ENCODE assay signal across 8 mouse cellular contexts in genomic region chr4:131875242-131875641, GRCm38 (mm10). TPM values are rescaled to one million over a fixed set of nuclear protein-coding genes. Genes with fewer than 3 reads are reported as not detected.
A peak's percentile ranks its signal among the peaks of the same experiment; 100 is the strongest.
DNase-seq lines count a peak whose midpoint lies in the region; ATAC-seq and TF ChIP-seq lines count a peak whose summit lies in the region.

No protein-coding gene starts in this region.

- TF ChIP-seq CTCF in heart, postnatal 0 days (IDR thresholded peaks at IDR 0.05; ENCODE audit: low read depth), result no peak
- no peak for TF ChIP-seq CTCF in bone marrow macrophage, adult 2 months (IDR thresholded peaks at IDR 0.05; ENCODE audit: low read depth, low read length)

- no peak for TF ChIP-seq EP300 in heart, postnatal 0 days (IDR thresholded peaks at IDR 0.05; ENCODE audit: low read depth)

- peak overlapping the region; percentile 100 for H3K9ac ChIP-seq in heart, postnatal 0 days (replicated peaks; ENCODE audit: low read depth, low read length)
- peak overlapping the region; percentile 100 for H3K9ac ChIP-seq in hindbrain, embryonic 16.5 days (ENCODE audit: low read depth, low read length)
- peak overlapping the region; percentile 100; the same call in 1 of the 2 replicates for H3K9ac ChIP-seq in midbrain, embryonic 15.5 days

- intact Hi-C loops in heart, postnatal 36 days (cut with DNase I), result no loop called here

- peaks cover 48% of the 10 kb centered on the region for H3K4me1 ChIP-seq in heart, postnatal 0 days (ENCODE audit: control insufficient read depth, insufficient read depth)
- peaks cover 19% of the 10 kb centered on the region for H3K4me1 ChIP-seq in bone marrow macrophage, adult 2 months (ENCODE audit: control insufficient read depth, insufficient read depth, low read length)
- peaks cover 29% of the 10 kb centered on the region for H3K4me1 ChIP-seq in hindbrain, embryonic 16.5 days (ENCODE audit: control insufficient read depth, insufficient read depth, low read depth, low read length)
- peaks cover 50% of the 10 kb centered on the region for H3K4me1 ChIP-seq in midbrain, embryonic 15.5 days

- no peaks in the 10 kb centered on the region for H3K27me3 ChIP-seq in heart, postnatal 0 days (ENCODE audit: control insufficient read depth, insufficient read depth, low read length)
- no peaks in the 10 kb centered on the region for H3K27me3 ChIP-seq in hindbrain, embryonic 16.5 days (replicated peaks; ENCODE audit: control insufficient read depth, insufficient read depth, low read length)
- H3K27me3 ChIP-seq in midbrain, embryonic 15.5 days (replicated peaks), result no peaks in the 10 kb centered on the region

- peak overlapping the region; percentile 82 for H3K4me2 ChIP-seq in heart, postnatal 0 days (ENCODE audit: low read depth, low read length)
- H3K4me2 ChIP-seq in hindbrain, embryonic 16.5 days (ENCODE audit: low read length), result peak overlapping the region; percentile 93
- peak overlapping the region; percentile 96 for H3K4me2 ChIP-seq in midbrain, embryonic 15.5 days

- no peak overlapping the region for H3K27ac ChIP-seq in heart, postnatal 0 days (ENCODE audit: low read depth)
- no peak overlapping the region for H3K27ac ChIP-seq in bone marrow macrophage, adult 2 months (ENCODE audit: insufficient read depth, low read depth, low read length)
- H3K27ac ChIP-seq in hindbrain, embryonic 16.5 days (ENCODE audit: low read depth, low read length), result no peak overlapping the region
- H3K27ac ChIP-seq in midbrain, embryonic 15.5 days, result no peak overlapping the region

- no peak for ATAC-seq in heart, postnatal 0 days (ENCODE audit: insufficient read depth, low read depth)
- ATAC-seq in hindbrain, embryonic 16.5 days, result no peak
- no peak for ATAC-seq in midbrain, embryonic 15.5 days (replicated peaks)

- TF ChIP-seq POLR2A in bone marrow macrophage, adult 2 months (IDR thresholded peaks at IDR 0.05; ENCODE audit: borderline replicate concordance, low read depth, low read length), result no peak

- DNase-seq in heart, postnatal 0 days (ENCODE audit: low spot score), result no peak
- no peak for DNase-seq in heart, postnatal 36 days
- DNase-seq in frontal cortex, postnatal 14 days (ENCODE audit: low spot score in 2 of 2), result no peak
- DNase-seq in layer of hippocampus, postnatal 25 days (ENCODE audit: extremely low spot score in 1 of 2, low spot score in 1 of 2), result no peak
- DNase-seq in urinary bladder, postnatal 36 days (ENCODE audit: low spot score in 2 of 2), result no peak

- WGBS in heart, postnatal 0 days, result 32% methylated on average over 3 of the region's 3 CpGs
- WGBS in hindbrain, embryonic 16.5 days, result 45% methylated on average over 3 of the region's 3 CpGs
- WGBS in midbrain, embryonic 15.5 days, result 36% methylated on average over 3 of the region's 3 CpGs

- H3K36me3 ChIP-seq in heart, postnatal 0 days (replicated peaks; ENCODE audit: control insufficient read depth, insufficient read depth, low read length), result no peaks in the 10 kb centered on the region
- H3K36me3 ChIP-seq in hindbrain, embryonic 16.5 days (ENCODE audit: control insufficient read depth, insufficient read depth, low read length), result no peaks in the 10 kb centered on the region
- H3K36me3 ChIP-seq in midbrain, embryonic 15.5 days (replicated peaks), result no peaks in the 10 kb centered on the region

- no peaks in the 10 kb centered on the region for H3K9me3 ChIP-seq in heart, postnatal 0 days (replicated peaks; ENCODE audit: control insufficient read depth, low read length)
- H3K9me3 ChIP-seq in hindbrain, embryonic 16.5 days (ENCODE audit: control insufficient read depth, low read length), result no peaks in the 10 kb centered on the region
- H3K9me3 ChIP-seq in midbrain, embryonic 15.5 days, result no peaks in the 10 kb centered on the region

- peak overlapping the region; percentile 98; the same call in 1 of the 2 replicates for H3K4me3 ChIP-seq in heart, postnatal 0 days (ENCODE audit: low read depth, low read length)
- peak overlapping the region; percentile 86 for H3K4me3 ChIP-seq in bone marrow macrophage, adult 2 months (ENCODE audit: insufficient read depth, low read length)
- peak overlapping the region; percentile 99 for H3K4me3 ChIP-seq in hindbrain, embryonic 16.5 days (ENCODE audit: low read length)
- H3K4me3 ChIP-seq in midbrain, embryonic 15.5 days, result peak overlapping the region; percentile 99

RNA-seq across cellular contexts. Expression of gene Srsf4, which starts 1.8 kb away (rescaled TPM):
- 14.3 and 17.1 TPM in 2 replicates for total RNA-seq in heart, postnatal 0 days (2014; rRNA removed; ENCODE audit: low replicate concordance)
- 40.7 and 42.0 TPM in 2 replicates for polyA plus RNA-seq in heart, postnatal 0 days (2015; fragmentation: Nextera tagmentation; extraction: Ambion mirVana)
- 10 to 100 TPM; 33.5 to 35.3 TPM for total RNA-seq in heart, postnatal 36 days (2021)
- polyA plus RNA-seq in bone marrow macrophage, adult 2 months (2012; ENCODE audit: insufficient read depth, insufficient read length, missing spikeins), result 51.8 and 56.0 TPM in 2 replicates
- 86.6 and 94.4 TPM in 2 replicates for polyA plus RNA-seq in hindbrain, embryonic 16.5 days (2015; fragmentation: Nextera tagmentation; extraction: Ambion mirVana)
- 116 and 117 TPM in 2 replicates for polyA plus RNA-seq in midbrain, embryonic 15.5 days (2015; fragmentation: Nextera tagmentation; extraction: Ambion mirVana)
- 10 to 100 TPM; 68.1 to 69.2 TPM for total RNA-seq in layer of hippocampus, postnatal 25 days (2021)

RNA-seq across cellular contexts. Expression of gene Mecr, which starts 32.0 kb away (rescaled TPM):
- 32.7 and 70.5 TPM in 2 replicates for total RNA-seq in heart, postnatal 0 days (2014; rRNA removed; ENCODE audit: low replicate concordance)
- polyA plus RNA-seq in heart, postnatal 0 days (2015; fragmentation: Nextera tagmentation; extraction: Ambion mirVana), result 44.4 and 47.3 TPM in 2 replicates
- 10 to 100 TPM; 28.2 TPM for total RNA-seq in heart, postnatal 36 days (2021)
- polyA plus RNA-seq in bone marrow macrophage, adult 2 months (2012; ENCODE audit: insufficient read depth, insufficient read length, missing spikeins), result 17.5 and 24.5 TPM in 2 replicates
- polyA plus RNA-seq in hindbrain, embryonic 16.5 days (2015; fragmentation: Nextera tagmentation; extraction: Ambion mirVana), result 36.3 and 41.1 TPM in 2 replicates
- polyA plus RNA-seq in midbrain, embryonic 15.5 days (2015; fragmentation: Nextera tagmentation; extraction: Ambion mirVana), result 38.3 and 40.3 TPM in 2 replicates
- 10 to 100 TPM; 28.4 to 33.4 TPM for total RNA-seq in layer of hippocampus, postnatal 25 days (2021)

RNA-seq across cellular contexts. Expression of gene Ptpru, which starts 37.2 kb away (rescaled TPM):
- total RNA-seq in heart, postnatal 0 days (2014; rRNA removed; ENCODE audit: low replicate concordance), result 0.54 and 0.69 TPM in 2 replicates
- 0.77 and 1.1 TPM in 2 replicates for polyA plus RNA-seq in heart, postnatal 0 days (2015; fragmentation: Nextera tagmentation; extraction: Ambion mirVana)
- 1 to 10 TPM; 4.3 to 5.9 TPM for total RNA-seq in heart, postnatal 36 days (2021)
- polyA plus RNA-seq in bone marrow macrophage, adult 2 months (2012; ENCODE audit: insufficient read depth, insufficient read length, missing spikeins), result 0.55 TPM in 1 of 2 replicates, not detected in the other
- 25.0 and 25.2 TPM in 2 replicates for polyA plus RNA-seq in hindbrain, embryonic 16.5 days (2015; fragmentation: Nextera tagmentation; extraction: Ambion mirVana)
- polyA plus RNA-seq in midbrain, embryonic 15.5 days (2015; fragmentation: Nextera tagmentation; extraction: Ambion mirVana), result 22.1 and 27.9 TPM in 2 replicates
- 100 to 1,000 TPM in 1 of 2 experiments, 10 to 100 TPM in 1; 98.0 to 101 TPM for total RNA-seq in layer of hippocampus, postnatal 25 days (2021)

RNA-seq across cellular contexts. Expression of gene Tmem200b, which starts 46.3 kb away (rescaled TPM):
- 16.0 and 23.5 TPM in 2 replicates for total RNA-seq in heart, postnatal 0 days (2014; rRNA removed; ENCODE audit: low replicate concordance)
- polyA plus RNA-seq in heart, postnatal 0 days (2015; fragmentation: Nextera tagmentation; extraction: Ambion mirVana), result 0.60 and 0.97 TPM in 2 replicates
- 1 to 10 TPM; 6.5 to 8.6 TPM for total RNA-seq in heart, postnatal 36 days (2021)
- polyA plus RNA-seq in bone marrow macrophage, adult 2 months (2012; ENCODE audit: insufficient read depth, insufficient read length, missing spikeins), result not detected in 2 replicates
- 0.34 TPM in 1 of 2 replicates, not detected in the other for polyA plus RNA-seq in hindbrain, embryonic 16.5 days (2015; fragmentation: Nextera tagmentation; extraction: Ambion mirVana)
- polyA plus RNA-seq in midbrain, embryonic 15.5 days (2015; fragmentation: Nextera tagmentation; extraction: Ambion mirVana), result 0.15 and 0.45 TPM in 2 replicates
- 1 to 10 TPM; 1.4 to 2.3 TPM for total RNA-seq in layer of hippocampus, postnatal 25 days (2021)

Comparison
In these comparisons a context has a peak if more than half of its experiments do, and no peak if none do; other contexts are left out.
1. RNA of gene Ptpru, which starts 37.2 kb away (polyA plus RNA-seq): 22.1 to 27.9 TPM in midbrain, embryonic 15.5 days and 25.0 to 25.2 TPM in hindbrain, embryonic 16.5 days; 0.77 to 1.1 TPM in heart, postnatal 0 days and 0.55 TPM in bone marrow macrophage, adult 2 months; every median in the first group is over 10 times any median in the second.
2. Peak in every context shown above with its lines, with median percentiles within 50 percentile points of each other: H3K4me2 ChIP-seq, H3K4me3 ChIP-seq and H3K9ac ChIP-seq.